Mouse (Mus musculus) forebrain, embryonic 11.5 days (tissue): ENCODE measurements around the gene Olfr462. TPM values are rescaled to one million over a fixed set of nuclear protein-coding genes. Genes with fewer than 3 reads are reported as not detected.
"Not testable (repeated sequence)": the region's sequence is repeated elsewhere in the genome, so short reads cannot be mapped to it uniquely, and the experiment has no call there.

Experiments used
- ATAC-seq: fragments of 200-750 bp; cut with Nextera tagmentation; replicated peaks from 2 replicates; pipeline ENCODE4 v1.8.0; 2017; ENCODE audit warnings: moderate TSS enrichment; ENCODE audit not compliant: low FRiP score
- DNase-seq: peaks from one replicate; pipeline ENCODE4 v3.0.0-alpha.2; 2017; ENCODE audit warnings: low spot score
- H3K27ac ChIP-seq: fragments of 300-500 bp; sonication (generic); 2 replicates; pipeline ENCODE4 v1.5.1; 2014; ENCODE audit warnings: low read depth, low read length
- H3K27me3 ChIP-seq: fragments of 300-500 bp; sonication (generic); 2 replicates; pipeline ENCODE4 v1.6.1; 2014; ENCODE audit warnings: mild to moderate bottlenecking, low read length, mixed read lengths; ENCODE audit not compliant: control insufficient read depth, insufficient read depth
- H3K36me3 ChIP-seq: fragments of 300-500 bp; sonication (generic); 2 replicates; pipeline ENCODE4 v1.6.1; 2014; ENCODE audit warnings: mild to moderate bottlenecking, low read length, moderate library complexity, mixed read lengths; ENCODE audit not compliant: control insufficient read depth, insufficient read depth
- H3K4me1 ChIP-seq: fragments of 300-500 bp; sonication (generic); replicated peaks from 2 replicates; pipeline ENCODE4 v1.6.1; 2014; ENCODE audit warnings: low read length, mixed read lengths; ENCODE audit not compliant: control insufficient read depth, insufficient read depth
- H3K4me2 ChIP-seq: fragments of 300-500 bp; sonication (generic); 2 replicates; pipeline ENCODE4 v1.6.1; 2014; ENCODE audit warnings: low read depth, mild to moderate bottlenecking, low read length, moderate library complexity, mixed read lengths; ENCODE audit not compliant: severe bottlenecking
- H3K4me3 ChIP-seq: fragments of 300-500 bp; sonication (generic); 2 replicates; pipeline ENCODE4 v1.5.1; 2014; ENCODE audit warnings: low read depth, low read length
- H3K9ac ChIP-seq: fragments of 300-500 bp; sonication (generic); 2 replicates; pipeline ENCODE4 v1.6.1; 2014; ENCODE audit warnings: low read length
- H3K9me3 ChIP-seq: fragments of 300-500 bp; sonication (generic); 2 replicates; pipeline ENCODE4 v1.6.1; 2016; ENCODE audit warnings: low read length, mixed read lengths; ENCODE audit not compliant: control insufficient read depth
- WGBS: fragments of 180-500 bp; shearing (Covaris S2); extraction: QIAGEN DNeasy Blood & Tissue Kit; methylation state at CpG from one replicate; pipeline ENCODE4 v1.1.7; 2014; 5-methylcytosine and 5-hydroxymethylcytosine counted together
- polyA plus RNA-seq: library from polyadenylated mRNA; unstranded; fragments of >200 nt; fragmentation: Nextera tagmentation; extraction: Ambion mirVana; gene quantifications from 2 replicates; pipeline ENCODE4 v1.2.1, GENCODE M21; 2014

Gene Olfr462
- polyA plus RNA-seq, 1 experiment from 2014 or later, result not detected

GRCm38 (mm10) chr11:87884856-87885255 is 7.2 kb downstream of the Olfr462 start:
- Histone ChIP-seq H3K4me1 (no peaks in the 10 kb centered on the region), H3K27me3 (no peaks in the 10 kb centered on the region), H3K36me3 (no peaks in the 10 kb centered on the region), H3K27ac (no peak overlapping the region), H3K9ac (no peak overlapping the region), H3K9me3 (no peaks in the 10 kb centered on the region), H3K4me2 (no peak overlapping the region), H3K4me3 (no peak overlapping the region)
- DNase-seq (no peak), ATAC-seq (no peak)
- WGBS, result 81% methylated on average over 5 of the region's 5 CpGs

GRCm38 (mm10) chr11:87883493-87883892 is 8.6 kb downstream of the Olfr462 start:
- H3K27ac ChIP-seq, result no peak overlapping the region
- no peak overlapping the region for H3K4me2 ChIP-seq
- no peak overlapping the region for H3K9ac ChIP-seq
- H3K4me1 ChIP-seq, result no peaks in the 10 kb centered on the region
- ATAC-seq, result no peak
- no peaks in the 10 kb centered on the region for H3K36me3 ChIP-seq
- H3K9me3 ChIP-seq, result no peaks in the 10 kb centered on the region
- peak; percentile 39 for DNase-seq
- H3K4me3 ChIP-seq, result no peak overlapping the region
- no peaks in the 10 kb centered on the region for H3K27me3 ChIP-seq
- WGBS, result 44% methylated on average over 5 of the region's 5 CpGs

- H3K27me3 ChIP-seq, result no peaks in the 10 kb centered on the region
- DNase-seq, result no peak
- H3K4me3 ChIP-seq, result no peak overlapping the region
- no peak overlapping the region for H3K4me2 ChIP-seq
- H3K27ac ChIP-seq, result no peak overlapping the region
- 86% methylated on average over 4 of the region's 4 CpGs for WGBS
- no peaks in the 10 kb centered on the region for H3K4me1 ChIP-seq
- no peaks in the 10 kb centered on the region for H3K36me3 ChIP-seq
- no peak for ATAC-seq
- no peaks in the 10 kb centered on the region for H3K9me3 ChIP-seq
- H3K9ac ChIP-seq, result no peak overlapping the region
Measured at GRCm38 (mm10) chr11:87881714-87882113, 10.4 kb downstream of the Olfr462 start.

- no peaks in the 10 kb centered on the region for H3K4me1 ChIP-seq
- no peak overlapping the region for H3K4me3 ChIP-seq
- no peaks in the 10 kb centered on the region for H3K36me3 ChIP-seq
- H3K4me2 ChIP-seq, result no peak overlapping the region
- DNase-seq, result no peak
- H3K27ac ChIP-seq, result no peak overlapping the region
- ATAC-seq, result no peak
- H3K9ac ChIP-seq, result no peak overlapping the region
- H3K9me3 ChIP-seq, result no peaks in the 10 kb centered on the region
- 72% methylated on average over 9 of the region's 9 CpGs for WGBS
- H3K27me3 ChIP-seq, result no peaks in the 10 kb centered on the region
Measured at GRCm38 (mm10) chr11:87879826-87880225, 12.2 kb downstream of the Olfr462 start.

GRCm38 (mm10) chr11:87875436-87875835 is 16.6 kb downstream of the Olfr462 start, which contains the start of gene Epx:
Epx (minus strand) TSS chr11:87875536.
- Histone ChIP-seq H3K9me3 (no peaks in the 10 kb centered on the region), H3K27ac (no peak within 1 kb of the TSS), H3K36me3 (no peaks in the 10 kb centered on the region), H3K27me3 (no peaks in the 10 kb centered on the region), H3K4me2 (no peak within 1 kb of the TSS), H3K4me1 (no peaks in the 10 kb centered on the region), H3K9ac (no peak within 1 kb of the TSS), H3K4me3 (no peak within 1 kb of the TSS)
- no peak for ATAC-seq
- DNase-seq, result no peak
- WGBS, result 87% methylated on average over 6 of the region's 6 CpGs

GRCm38 (mm10) chr11:87871766-87872165 is 20.3 kb downstream of the Olfr462 start:
- H3K9me3 ChIP-seq, result no peaks in the 10 kb centered on the region
- H3K9ac ChIP-seq, result no peak overlapping the region
- DNase-seq (peak; percentile 4), ATAC-seq (no peak)
- no peak overlapping the region for H3K27ac ChIP-seq
- 75% methylated on average over 8 of the region's 8 CpGs for WGBS
- H3K27me3 ChIP-seq, result no peaks in the 10 kb centered on the region
- no peaks in the 10 kb centered on the region for H3K36me3 ChIP-seq
- no peaks in the 10 kb centered on the region for H3K4me1 ChIP-seq
- H3K4me3 ChIP-seq, result no peak overlapping the region
- no peak overlapping the region for H3K4me2 ChIP-seq

- H3K27me3 ChIP-seq, result no peaks in the 10 kb centered on the region
- 80% methylated on average over 2 of the region's 2 CpGs for whole genome bisulfite sequencing
- no peaks in the 10 kb centered on the region for H3K9me3 ChIP-seq
- no peaks in the 10 kb centered on the region for H3K4me1 ChIP-seq
- H3K27ac ChIP-seq, result no peak overlapping the region
- peak; percentile 20 for DNase-seq
- no peak overlapping the region for H3K9ac ChIP-seq
- no peak overlapping the region for H3K4me2 ChIP-seq
- no peaks in the 10 kb centered on the region for H3K36me3 ChIP-seq
- H3K4me3 ChIP-seq, result no peak overlapping the region
- no peak for ATAC-seq
Measured at GRCm38 (mm10) chr11:87870096-87870495, 22.0 kb downstream of the Olfr462 start.

- H3K4me1 ChIP-seq, H3K4me3 ChIP-seq, H3K9me3 ChIP-seq, H3K27ac ChIP-seq, H3K4me2 ChIP-seq, H3K36me3 ChIP-seq, ATAC-seq, H3K27me3 ChIP-seq, H3K9ac ChIP-seq: not testable (repeated sequence)
- DNase-seq, result peak; percentile 26
- WGBS, result 92% methylated on average over 1 of the region's 2 CpGs
Measured at GRCm38 (mm10) chr11:87866891-87867290, 25.2 kb downstream of the Olfr462 start.

- DNase-seq, result peak; percentile 34
- Histone ChIP-seq H3K36me3 (no peaks in the 10 kb centered on the region; the same call in 1 of the 2 replicates), H3K4me3 (no peak overlapping the region), H3K9me3 (no peaks in the 10 kb centered on the region), H3K27ac (no peak overlapping the region), H3K27me3 (no peaks in the 10 kb centered on the region), H3K4me2 (no peak overlapping the region), H3K4me1 (no peaks in the 10 kb centered on the region), H3K9ac (no peak overlapping the region)
- ATAC-seq, result no peak
- WGBS, result 95% methylated on average over 13 of the region's 13 CpGs
Measured at GRCm38 (mm10) chr11:87862805-87863204, 29.3 kb downstream of the Olfr462 start.
